Mouse (Mus musculus) lung, postnatal 36 days (tissue): ENCODE data around the gene Myrfl.

Source experiments
- DNase-seq: peaks from one replicate; pipeline ENCODE4 v3.0.0; 2022; ENCODE audit warnings: mixed read lengths

Myrfl gene

GRCm38 (mm10) chr10:116813150-116813549 is 83.6 kb downstream of the Myrfl start:
- no peak for DNase-seq

GRCm38 (mm10) chr10:116810738-116811137 is 86.0 kb downstream of the Myrfl start:
- DNase-seq: no peak

GRCm38 (mm10) chr10:116809383-116809782 is 87.3 kb downstream of the Myrfl start:
- no peak for DNase-seq

- DNase-seq: no peak
Measured at GRCm38 (mm10) chr10:116808556-116809353, 88.0 kb downstream of the Myrfl start.

GRCm38 (mm10) chr10:116802178-116802794 is 94.4 kb downstream of the Myrfl start:
- DNase-seq: no peak

- no peak for DNase-seq
Measured at GRCm38 (mm10) chr10:116801281-116801680, 95.4 kb downstream of the Myrfl start.

GRCm38 (mm10) chr10:116796066-116796465 is 100.7 kb downstream of the Myrfl start:
- no peak for DNase-seq

- peak; percentile 41 for DNase-seq
Measured at GRCm38 (mm10) chr10:116789096-116789495, 107.6 kb downstream of the Myrfl start.

- DNase-seq: no peak
Measured at GRCm38 (mm10) chr10:116788431-116788830, 108.3 kb downstream of the Myrfl start.

- no peak for DNase-seq
Measured at GRCm38 (mm10) chr10:116784098-116784497, 112.6 kb downstream of the Myrfl start.

- no peak for DNase-seq
Measured at GRCm38 (mm10) chr10:116783020-116783419, 113.7 kb downstream of the Myrfl start.

GRCm38 (mm10) chr10:116777947-116778346 is 118.8 kb downstream of the Myrfl start:
- no peak for DNase-seq

- no peak for DNase-seq
Measured at GRCm38 (mm10) chr10:116776846-116777245, 119.9 kb downstream of the Myrfl start.

GRCm38 (mm10) chr10:116773846-116774750 is 122.6 kb downstream of the Myrfl start:
- DNase-seq: no peak

- peak; percentile 83 for DNase-seq
Measured at GRCm38 (mm10) chr10:116771215-116771935, 125.3 kb downstream of the Myrfl start.

- peak; percentile 23 for DNase-seq
Measured at GRCm38 (mm10) chr10:116768642-116769041, 128.1 kb downstream of the Myrfl start.

GRCm38 (mm10) chr10:116766525-116766924 is 130.2 kb downstream of the Myrfl start:
- DNase-seq: no peak

- no peak for DNase-seq
Measured at GRCm38 (mm10) chr10:116761476-116762068, 135.1 kb downstream of the Myrfl start.

GRCm38 (mm10) chr10:116760561-116760960 is 136.2 kb downstream of the Myrfl start:
- DNase-seq: no peak

GRCm38 (mm10) chr10:116759816-116760215 is 136.9 kb downstream of the Myrfl start:
- DNase-seq: no peak

GRCm38 (mm10) chr10:116755881-116756581 is 140.7 kb downstream of the Myrfl start:
- DNase-seq: peak; percentile 14
